Mouse (Mus musculus): ENCODE data around the gene Rpl19. TPM values are rescaled to one million over a fixed set of nuclear protein-coding genes. Genes with fewer than 3 reads are reported as not detected.

Rpl19 gene
- total and polyA plus RNA-seq, 3 experiments: 2,949 to 5,259 (median 3,446) TPM

DNA sequence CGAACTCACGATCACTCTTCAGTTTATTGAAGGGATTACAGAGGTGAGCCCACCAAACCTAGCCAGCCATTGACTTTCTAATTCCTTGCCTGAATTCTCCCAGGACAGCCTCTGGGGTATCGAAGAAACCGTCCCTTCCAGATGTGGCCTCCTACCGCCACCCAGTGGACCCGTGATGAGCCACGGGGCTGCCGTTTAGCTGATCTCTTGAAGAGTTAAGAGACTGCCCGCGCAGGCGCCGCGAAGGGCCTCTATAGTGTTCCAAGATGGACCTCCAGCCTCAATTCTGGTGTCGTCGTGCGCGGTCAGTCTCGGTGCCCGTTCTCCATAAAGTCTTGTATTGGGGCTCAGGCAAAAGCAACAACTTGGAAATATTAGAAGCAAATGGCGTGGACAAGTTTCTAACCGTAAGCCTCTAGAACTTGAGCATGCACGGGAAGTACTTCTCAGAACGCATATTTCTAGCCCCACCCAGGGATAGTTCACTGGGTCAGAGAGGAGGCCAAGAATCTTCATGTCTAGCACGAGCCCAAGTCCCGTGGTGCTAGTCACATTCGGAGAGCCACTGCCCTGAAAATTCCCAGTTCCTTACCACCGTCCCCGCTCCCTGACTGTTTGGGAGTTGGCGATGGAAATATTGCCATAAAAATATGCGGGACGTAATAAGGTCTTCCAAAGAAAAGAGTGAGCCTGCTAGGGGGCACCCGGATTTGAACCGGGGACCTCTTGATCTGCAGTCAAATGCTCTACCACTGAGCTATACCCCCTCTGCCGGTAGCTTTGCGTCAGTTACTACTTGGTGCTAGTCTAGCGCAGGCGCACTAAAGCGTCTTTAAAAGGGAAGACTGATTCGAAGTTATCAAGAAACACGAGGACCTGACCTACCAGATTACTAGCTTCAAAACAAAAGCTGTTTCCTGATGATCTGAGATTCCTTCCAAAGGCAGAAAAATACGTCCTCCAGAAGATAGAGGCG is 38.7 kb upstream of the Rpl19 start:
- in situ Hi-C loops (cut with MboI; ENCODE audit: low pct_ligation_motif_present, low pct_unique_long_range_greater_than_20kb, low sequenced_read_pairs): loop anchor here (5.0 kb wide), 2 partner anchors 91 to 191 kb away; partner anchors contain the start of gene Lasp1
- peak; percentile 98 for DNase-seq (ENCODE audit: extremely low read depth)
- no peak for TF ChIP-seq USF2 (conservative IDR thresholded peaks at IDR 0.05; ENCODE audit: low read depth, low read length)
- TF ChIP-seq MAZ (IDR thresholded peaks at IDR 0.05; ENCODE audit: low read depth, low read length): peak; percentile 55; the same call in 1 of the 2 replicates
- TF ChIP-seq JUND (conservative IDR thresholded peaks at IDR 0.05; ENCODE audit: low read depth, low read length): no peak; the same call in none of the 2 replicates
- peak; percentile 98 for TF ChIP-seq ELF1 (IDR thresholded peaks at IDR 0.05; ENCODE audit: low read depth, low read length)
- TF ChIP-seq SMC3 (IDR thresholded peaks at IDR 0.05; ENCODE audit: low read depth, low read length): peak; percentile 100
- TF ChIP-seq NELFE (IDR thresholded peaks at IDR 0.05; ENCODE audit: low read depth, low read length): peak; percentile 83
- TF ChIP-seq HCFC1 (IDR thresholded peaks at IDR 0.05; ENCODE audit: low read depth, low read length): peak; percentile 42; the same call in 1 of the 2 replicates
- peak; percentile 48 for TF ChIP-seq BHLHE40 (IDR thresholded peaks at IDR 0.05; ENCODE audit: low read depth, low read length)
- peak; percentile 55; the same call in 1 of the 2 replicates for TF ChIP-seq UBTF (IDR thresholded peaks at IDR 0.05; ENCODE audit: low read depth, low read length)
- no peak; the same call in none of the 2 replicates for TF ChIP-seq RAD21 (IDR thresholded peaks at IDR 0.05; ENCODE audit: low read depth, low read length)
- TF ChIP-seq CTCF (conservative IDR thresholded peaks at IDR 0.05 in 1 of 2, IDR thresholded peaks at IDR 0.05 in 1 of 2; ENCODE audit: low read depth in 2 of 2, low read length in 2 of 2): peak; percentile 50 to 99
- TF ChIP-seq JUN (IDR thresholded peaks at IDR 0.05; ENCODE audit: insufficient read depth, low read depth, low read length): no peak
- TF ChIP-seq IRF4 (IDR thresholded peaks at IDR 0.05; ENCODE audit: low read depth, low read length): peak; percentile 65
- TF ChIP-seq MEF2A (IDR thresholded peaks at IDR 0.05; ENCODE audit: borderline replicate concordance, low read depth, low read length): peak; percentile 55; the same call in 1 of the 2 replicates
- peak; percentile 74 for TF ChIP-seq TCF12 (IDR thresholded peaks at IDR 0.05; ENCODE audit: low read depth, low read length)
- peak; percentile 100 for TF ChIP-seq TBP (conservative IDR thresholded peaks at IDR 0.05; ENCODE audit: low read depth, low read length)
- peak; percentile 29; the same call in 1 of the 2 replicates for TF ChIP-seq ZNF384 (IDR thresholded peaks at IDR 0.05; ENCODE audit: low read depth, low read length)
- TF ChIP-seq EP300 (IDR thresholded peaks at IDR 0.05; ENCODE audit: low read length): no peak
- TF ChIP-seq MXI1 (IDR thresholded peaks at IDR 0.05; ENCODE audit: low read depth, low read length): peak; percentile 69
- no peak for TF ChIP-seq CHD2 (IDR thresholded peaks at IDR 0.05; ENCODE audit: low read length)
- TF ChIP-seq ZKSCAN1 (IDR thresholded peaks at IDR 0.05; ENCODE audit: borderline replicate concordance, low read depth, low read length): no peak
- peak; percentile 66; the same call in 1 of the 2 replicates for TF ChIP-seq POLR2A (IDR thresholded peaks at IDR 0.05; ENCODE audit: low read depth, low read length)
- no peak for TF ChIP-seq RCOR1 (conservative IDR thresholded peaks at IDR 0.05; ENCODE audit: low read depth, low read length)
- peak; percentile 96 for TF ChIP-seq MAFK (IDR thresholded peaks at IDR 0.05; ENCODE audit: insufficient replicate concordance, low read length)
- TF ChIP-seq KAT2A (IDR thresholded peaks at IDR 0.05; ENCODE audit: insufficient replicate concordance, low read length): peak; percentile 86; the same call in 1 of the 2 replicates
- no peak for TF ChIP-seq GABPA (IDR thresholded peaks at IDR 0.05; ENCODE audit: insufficient replicate concordance, low read depth, low read length)
- peak; percentile 86 for TF ChIP-seq SIN3A (IDR thresholded peaks at IDR 0.05; ENCODE audit: low read length)
- peak; percentile 99 for TF ChIP-seq ZC3H11A (IDR thresholded peaks at IDR 0.05; ENCODE audit: low read depth, low read length)
- TF ChIP-seq MAX (IDR thresholded peaks at IDR 0.05; ENCODE audit: low read length): peak; percentile 70; the same call in 1 of the 2 replicates
- no peak for TF ChIP-seq POLR2AphosphoS2 (IDR thresholded peaks at IDR 0.05; ENCODE audit: low read depth, low read length)
- no peak for TF ChIP-seq USF1 (IDR thresholded peaks at IDR 0.05; ENCODE audit: low read depth, low read length)
- TF ChIP-seq NRF1 (IDR thresholded peaks at IDR 0.05; ENCODE audit: low read depth, low read length): peak; percentile 95
- TF ChIP-seq MYC (IDR thresholded peaks at IDR 0.05; ENCODE audit: low read depth, low read length): peak; percentile 78
- no peak for TF ChIP-seq ETS1 (conservative IDR thresholded peaks at IDR 0.05; ENCODE audit: low read depth, low read length)
- TF ChIP-seq CHD1 (IDR thresholded peaks at IDR 0.05; ENCODE audit: low read depth, low read length): peak; percentile 56
- TF ChIP-seq PAX5 (IDR thresholded peaks at IDR 0.05; ENCODE audit: low read length): no peak
- peak; percentile 78; the same call in 1 of the 2 replicates for TF ChIP-seq E2F4 (IDR thresholded peaks at IDR 0.05; ENCODE audit: insufficient replicate concordance, low read depth, low read length)

More for the DNA sequence above, 38.7 kb upstream of the Rpl19 start:
- Histone ChIP-seq H3K9ac (ENCODE audit: insufficient read depth, low read depth) (peak overlapping the region; percentile 76), H3K36me3 (replicated peaks in 1 of 2; ENCODE audit: control insufficient read depth in 1 of 2, insufficient read depth in 1 of 2, low read length in 1 of 2) (peaks cover 4 to 27% of the 10 kb centered on the region in 2 experiments), H3K79me2 (replicated peaks; ENCODE audit: control insufficient read depth, extremely low read depth, insufficient read depth, poor library complexity, severe bottlenecking) (no peaks in the 10 kb centered on the region), H3K4me3 (replicated peaks in 1 of 3; ENCODE audit: low read depth in 2 of 3, low read length in 2 of 3, poor library complexity in 1 of 3) (peak overlapping the region; percentile 67 to 84 (median 74)), H3K9me3 (replicated peaks; ENCODE audit: low read length) (no peaks in the 10 kb centered on the region), H3K27ac (ENCODE audit: insufficient read depth, low read depth) (peak overlapping the region; percentile 73), H3K4me2 (ENCODE audit: insufficient read depth, low read depth, poor library complexity, severe bottlenecking) (peak overlapping the region; percentile 53; the same call in 1 of the 2 replicates), H3K4me1 (ENCODE audit: control insufficient read depth in 1 of 2, insufficient read depth in 2 of 2) (peaks cover 0 to 45% of the 10 kb centered on the region in 2 experiments; a peak in 2 of 4 replicates), H3K27me3 (replicated peaks) (no peaks in the 10 kb centered on the region)
- dilution Hi-C loops (cut with MboI; ENCODE audit: extremely low pct_ligation_motif_present, extremely low pct_unique_long_range_greater_than_20kb, low sequenced_read_pairs): no loop called here

Data from CH12.LX (cell line).